Mouse (Mus musculus): Measurements from ENCODE around the gene Sult6b2.
A peak's percentile ranks its signal among the peaks of the same experiment; 100 is the strongest.

The Sult6b2 gene

GRCm38 (mm10) chr6:142810239-142810638 lies 5.9 kb upstream of the Sult6b2 start:
- no peak for DNase-seq (ENCODE audit: low spot score in 2 of 2)

GRCm38 (mm10) chr6:142809373-142810098 lies 5.2 kb upstream of the Sult6b2 start:
- no peak for DNase-seq (ENCODE audit: low spot score in 2 of 2)

GRCm38 (mm10) chr6:142806326-142806725 lies 2.0 kb upstream of the Sult6b2 start:
- no peak for DNase-seq (ENCODE audit: low spot score in 2 of 2)

- no peak for DNase-seq (ENCODE audit: low spot score in 2 of 2)
Measured at GRCm38 (mm10) chr6:142802617-142803525, 1.4 kb downstream of the Sult6b2 start.

- no peak for DNase-seq (ENCODE audit: low spot score in 2 of 2)
Measured at GRCm38 (mm10) chr6:142801687-142802086, 2.6 kb downstream of the Sult6b2 start.

- no peak for DNase-seq (ENCODE audit: low spot score in 2 of 2)
Measured at GRCm38 (mm10) chr6:142799704-142800374, 4.5 kb downstream of the Sult6b2 start.

GRCm38 (mm10) chr6:142798837-142799236 lies 5.5 kb downstream of the Sult6b2 start:
- DNase-seq (ENCODE audit: low spot score in 2 of 2): no peak

- no peak for DNase-seq (ENCODE audit: low spot score in 2 of 2)
Measured at GRCm38 (mm10) chr6:142797996-142798395, 6.3 kb downstream of the Sult6b2 start.

GRCm38 (mm10) chr6:142795655-142796441 lies 8.5 kb downstream of the Sult6b2 start:
- no peak for DNase-seq (ENCODE audit: low spot score in 2 of 2)

GRCm38 (mm10) chr6:142795087-142795486 lies 9.2 kb downstream of the Sult6b2 start:
- peak in 1 of 2 experiments; percentile 54 for DNase-seq (ENCODE audit: low spot score in 2 of 2)

- peak in 1 of 2 experiments; percentile 51 for DNase-seq (ENCODE audit: low spot score in 2 of 2)
Measured at GRCm38 (mm10) chr6:142793468-142793867, 10.8 kb downstream of the Sult6b2 start.

- DNase-seq (ENCODE audit: low spot score in 2 of 2): peak in 1 of 2 experiments; percentile 46
Measured at GRCm38 (mm10) chr6:142792241-142792968, 11.9 kb downstream of the Sult6b2 start.

- DNase-seq (ENCODE audit: low spot score in 2 of 2): peak in 1 of 2 experiments; percentile 22
Measured at GRCm38 (mm10) chr6:142789736-142790135, 14.6 kb downstream of the Sult6b2 start.

- no peak for DNase-seq (ENCODE audit: low spot score in 2 of 2)
Measured at GRCm38 (mm10) chr6:142788042-142788987, 16.0 kb downstream of the Sult6b2 start.

GRCm38 (mm10) chr6:142786106-142786505 lies 18.2 kb downstream of the Sult6b2 start:
- no peak for DNase-seq (ENCODE audit: low spot score in 2 of 2)

- DNase-seq (ENCODE audit: low spot score in 2 of 2): no peak
Measured at GRCm38 (mm10) chr6:142785343-142785742, 19.0 kb downstream of the Sult6b2 start.

- DNase-seq (ENCODE audit: low spot score in 2 of 2): no peak
Measured at GRCm38 (mm10) chr6:142781286-142781685, 23.0 kb downstream of the Sult6b2 start.

- DNase-seq (ENCODE audit: low spot score in 2 of 2): no peak
Measured at GRCm38 (mm10) chr6:142780574-142781033, 23.7 kb downstream of the Sult6b2 start.

- no peak for DNase-seq (ENCODE audit: low spot score in 2 of 2)
Measured at GRCm38 (mm10) chr6:142779812-142780573, 24.3 kb downstream of the Sult6b2 start.
